Mouse (Mus musculus) kidney, adult 2 months (tissue): ENCODE results near the gene Poglut1.

ENCODE experiments used
- CTCF ChIP-seq: fragments of 200-500 bp; conservative IDR thresholded peaks from 2 replicates; pipeline ENCODE4 v1.5.1; 2011; ENCODE audit warnings: low read depth, mild to moderate bottlenecking, control low read depth, low read length, moderate library complexity, mixed read lengths; ENCODE audit not compliant: insufficient read depth, insufficient read length
- POLR2A ChIP-seq: fragments of 200-500 bp; IDR thresholded peaks from one replicate; pipeline ENCODE4 v1.6.1; 2011; ENCODE audit warnings: low read depth, low read length, control low read depth

- TF ChIP-seq CTCF (no peak), POLR2A (no peak)
These were observed 28.7 kb downstream of the Poglut1 start for GRCm38 (mm10) chr16:38521211-38521987.
